Mouse (Mus musculus) stomach, postnatal 0 days (tissue): ENCODE measurements at regions not wholly inside any gene's neighbourhood (a gene's known extent, or its start where the extent isn't known, plus 50 kb on each side); places are given as distances from the start of the nearest gene placed in this dataset.

ENCODE experiments used
- CTCF ChIP-seq: IDR thresholded peaks from 2 replicates; pipeline ENCODE4 v1.5.1; 2016; ENCODE audit warnings: antibody characterized with exemption, low read depth, mild to moderate bottlenecking, moderate library complexity
- EP300 ChIP-seq: optimal IDR thresholded peaks from 2 replicates; pipeline ENCODE3; 2016; ENCODE audit warnings: antibody characterized with exemption

DNA sequence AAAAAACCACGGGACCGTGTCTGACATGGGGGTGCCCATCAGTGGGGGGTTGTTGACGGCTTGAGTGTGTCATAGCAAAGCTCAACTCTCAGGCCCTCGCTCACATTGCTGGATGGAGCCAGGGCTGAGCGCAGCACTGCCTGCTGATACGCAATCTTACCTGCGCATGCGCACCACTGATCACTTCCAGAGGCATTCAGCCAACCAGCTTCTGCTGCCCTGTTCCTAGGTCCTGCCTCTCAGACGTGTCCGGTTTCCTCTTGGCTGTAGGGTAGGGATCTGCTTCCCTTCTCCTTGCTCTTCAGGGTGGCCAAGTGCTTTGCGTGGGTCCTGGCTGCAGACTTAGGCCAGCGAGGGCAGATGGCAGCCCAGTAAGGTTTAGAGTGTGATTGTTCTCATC is 81.3 kb upstream of the Pitx1 start:
- no peak for TF ChIP-seq EP300
- no peak for TF ChIP-seq CTCF
